Mouse (Mus musculus): ENCODE results near the gene Pcgf1. TPM values are rescaled to one million over a fixed set of nuclear protein-coding genes. Genes with fewer than 3 reads are reported as not detected.

Gene Pcgf1
- 10 to 100 TPM; 28.2 to 31.7 TPM for total RNA-seq (2023)

GRCm38 (mm10) chr6:83077630-83078323 is at the start of gene Pcgf1:
Gene Pcgf1 (plus strand): TSS chr6:83077869.

GRCm38 (mm10) chr6:83033249-83034185 is 44.2 kb upstream of the Pcgf1 start, which contains the start of the genes Dok1 and Loxl3:
Gene Dok1 (minus strand): TSS chr6:83033471.
Gene Loxl3 (plus strand): TSS chr6:83034173.

GRCm38 (mm10) chr6:83054074-83054851 is 23.4 kb upstream of the Pcgf1 start, which contains the start of gene Aup1:
Gene Aup1 (plus strand): TSS chr6:83054521.

GRCm38 (mm10) chr6:83054871-83055431 is 22.7 kb upstream of the Pcgf1 start, which contains the start of gene Htra2:
Gene Htra2 (minus strand): TSS chr6:83055273.

GRCm38 (mm10) chr6:83057790-83058189 is 19.9 kb upstream of the Pcgf1 start, which contains the start of gene Dqx1:
Gene Dqx1 (plus strand): TSS chr6:83057844.

GRCm38 (mm10) chr6:83070247-83070310 is 7.6 kb upstream of the Pcgf1 start, which contains the start of gene Tlx2:
Gene Tlx2 (minus strand): TSS chr6:83070293.

GRCm38 (mm10) chr6:83086121-83087035 is 8.7 kb downstream of the Pcgf1 start, which contains the start of gene Lbx2:
Gene Lbx2 (plus strand): TSS chr6:83086367.

GRCm38 (mm10) chr6:83101316-83101687 is 23.6 kb downstream of the Pcgf1 start, which contains the start of the genes Ccdc142 and Gm42688:
Gene Ccdc142 (plus strand): TSS chr6:83101601.
Gene Gm42688 (plus strand): TSS chr6:83101617.

GRCm38 (mm10) chr6:83108762-83109668 is 31.3 kb downstream of the Pcgf1 start, which contains the start of gene Mrpl53:
Gene Mrpl53 (plus strand): TSS chr6:83109040.

GRCm38 (mm10) chr6:83115011-83115671 is 37.5 kb downstream of the Pcgf1 start, which contains the start of gene Mogs:
Gene Mogs (plus strand): TSS chr6:83115496.

GRCm38 (mm10) chr6:83120930-83121862 is 43.5 kb downstream of the Pcgf1 start, which contains the start of gene Wbp1:
Gene Wbp1 (minus strand): TSS chr6:83121559.

GRCm38 (mm10) chr6:83125331-83125730 is 47.7 kb downstream of the Pcgf1 start, which contains the start of gene Ino80b:
Gene Ino80b (minus strand): TSS chr6:83125431.

Other genes starting within 250 kb of the Pcgf1 start
- 10 to 100 TPM; 27.3 to 28.7 TPM for gene Sema4f, start 138.1 kb upstream of the Pcgf1 start, total RNA-seq (2023)
- gene M1ap, start 131.0 kb upstream of the Pcgf1 start, total RNA-seq (2023): not detected
- gene Dok1, start 44.4 kb upstream of the Pcgf1 start, total RNA-seq (2023): 10 to 100 TPM; 21.0 to 23.7 TPM
- gene Loxl3, start 43.7 kb upstream of the Pcgf1 start, total RNA-seq (2023): not detected
- 100 to 1,000 TPM; 350 to 355 TPM for gene Aup1, start 23.3 kb upstream of the Pcgf1 start, total RNA-seq (2023)
- 10 to 100 TPM; 29.3 to 31.8 TPM for gene Htra2, start 22.6 kb upstream of the Pcgf1 start, total RNA-seq (2023)
- 10 to 100 TPM; 16.0 to 16.6 TPM for gene Dqx1, start 20.0 kb upstream of the Pcgf1 start, total RNA-seq (2023)
- gene Tlx2, start 7.6 kb upstream of the Pcgf1 start, total RNA-seq (2023): not detected
- gene Lbx2, start 8.5 kb downstream of the Pcgf1 start, total RNA-seq (2023): not detected
- gene Ccdc142, start 23.7 kb downstream of the Pcgf1 start, total RNA-seq (2023): 10 to 100 TPM in 1 of 2 experiments, 1 to 10 TPM in 1; 8.4 to 11.3 TPM
- 10 to 100 TPM; 10.5 to 11.2 TPM for gene Gm42688, start 23.7 kb downstream of the Pcgf1 start, total RNA-seq (2023)
- 10 to 100 TPM; 28.3 to 31.2 TPM for gene Mrpl53, start 31.2 kb downstream of the Pcgf1 start, total RNA-seq (2023)
- gene Mogs, start 37.6 kb downstream of the Pcgf1 start, total RNA-seq (2023): 10 to 100 TPM; 53.2 to 53.7 TPM
- gene Wbp1, start 43.7 kb downstream of the Pcgf1 start, total RNA-seq (2023): 10 to 100 TPM; 34.0 to 41.6 TPM
- gene Ino80b, start 47.6 kb downstream of the Pcgf1 start, total RNA-seq (2023): 10 to 100 TPM; 34.1 to 35.9 TPM
- not detected for gene Rtkn, start 57.6 kb downstream of the Pcgf1 start, total RNA-seq (2023)
- 1 to 10 TPM in 1 of 2 experiments, under 1 TPM in 1; 0.89 to 1.7 TPM for gene Wdr54, start 78.5 kb downstream of the Pcgf1 start, total RNA-seq (2023)
- gene 1700003E16Rik, start 78.5 kb downstream of the Pcgf1 start, total RNA-seq (2023): not detected
- gene Dctn1, start 88.1 kb downstream of the Pcgf1 start, total RNA-seq (2023): 100 to 1,000 TPM; 117 to 120 TPM
- gene Slc4a5, start 142.0 kb downstream of the Pcgf1 start, total RNA-seq (2023): not detected
- 10 to 100 TPM; 42.1 to 52.4 TPM for gene Mthfd2, start 248.0 kb downstream of the Pcgf1 start, total RNA-seq (2023)
- gene Mob1a, start 248.1 kb downstream of the Pcgf1 start, total RNA-seq (2023): 100 to 1,000 TPM; 113 to 127 TPM

All from T-cell, adult 66 days (primary cell).